Mouse (Mus musculus) ES-Bruce4 (cell line): ENCODE results near the gene Nhsl1. TPM values are rescaled to one million over a fixed set of nuclear protein-coding genes. Genes with fewer than 3 reads are reported as not detected.

Experiments used
- H3K27ac ChIP-seq: 2 replicates; pipeline ENCODE4 v1.5.1; 2012; ENCODE audit warnings: low read length, inconsistent platforms; ENCODE audit not compliant: insufficient read depth
- H3K27me3 ChIP-seq: 2 replicates; pipeline ENCODE4 v1.6.1; 2012; ENCODE audit warnings: mild to moderate bottlenecking, low read length, inconsistent platforms; ENCODE audit not compliant: control insufficient read depth, poor library complexity, insufficient read depth, severe bottlenecking
- H3K36me3 ChIP-seq: 2 replicates; pipeline ENCODE4 v1.6.1; 2012; ENCODE audit warnings: inconsistent platforms, mild to moderate bottlenecking, low read length, moderate library complexity; ENCODE audit not compliant: control insufficient read depth, poor library complexity, insufficient read depth, severe bottlenecking
- H3K4me1 ChIP-seq: one replicate; pipeline ENCODE4 v1.8.1; 2011; ENCODE audit warnings: low read length; ENCODE audit not compliant: control insufficient read depth, insufficient read depth
- H3K4me3 ChIP-seq: 2 replicates; pipeline ENCODE4 v1.5.1; 2011; ENCODE audit warnings: low read depth, mild to moderate bottlenecking, low read length
- H3K9ac ChIP-seq: 2 replicates; pipeline ENCODE4 v1.6.1; 2012; ENCODE audit warnings: low read depth, mild to moderate bottlenecking, inconsistent platforms; ENCODE audit not compliant: poor library complexity, severe bottlenecking
- H3K9me3 ChIP-seq: replicated peaks from 2 replicates; pipeline ENCODE4 v1.6.1; 2012; ENCODE audit warnings: mild to moderate bottlenecking, low read length, inconsistent platforms; ENCODE audit not compliant: control insufficient read depth, poor library complexity, insufficient read depth, severe bottlenecking
- CTCF ChIP-seq: IDR thresholded peaks from one replicate; pipeline ENCODE4 v1.8.1; 2011; ENCODE audit warnings: low read depth, low read length
- EP300 ChIP-seq: IDR thresholded peaks from 2 replicates; pipeline ENCODE4 v1.6.1; 2011; ENCODE audit warnings: low read depth, low read length; ENCODE audit not compliant: insufficient read depth
- POLR2A ChIP-seq: IDR thresholded peaks from one replicate; pipeline ENCODE4 v1.8.1; 2011; ENCODE audit warnings: low read length; ENCODE audit not compliant: insufficient read depth
- polyA plus RNA-seq: library from polyadenylated mRNA; stranded (reverse); fragments of >200 nt; gene quantifications from 2 replicates; pipeline ENCODE4 v1.2.4, GENCODE M21; 2011; ENCODE audit warnings: low read depth; ENCODE audit not compliant: missing spikeins, insufficient read depth, insufficient read length

Nhsl1 gene
- polyA plus RNA-seq, 1 experiment = 26.9 TPM

DNA sequence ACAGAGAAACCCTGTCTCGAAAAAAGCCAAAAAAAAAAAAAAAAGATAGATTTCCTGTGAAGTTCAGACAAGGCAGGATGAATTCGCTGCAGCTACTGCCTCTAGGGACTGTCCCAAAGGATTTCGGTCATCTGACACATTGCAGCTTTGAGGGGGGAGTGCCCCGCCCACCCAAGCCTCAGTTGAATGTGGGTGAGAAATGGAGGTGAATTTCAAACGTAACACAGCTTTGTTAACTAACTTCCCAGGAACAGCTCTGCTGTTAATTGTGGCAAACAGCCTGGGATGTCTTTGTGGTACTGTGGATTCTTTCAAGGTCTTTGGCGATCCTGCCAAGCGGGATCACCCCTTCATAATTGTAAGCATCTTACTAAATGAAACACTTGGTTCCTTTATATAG is 67.4 kb downstream of the Nhsl1 start:
- Histone ChIP-seq H3K4me1 (no peaks in the 10 kb centered on the region), H3K9ac (no peak overlapping the region), H3K4me3 (no peak overlapping the region), H3K27me3 (no peaks in the 10 kb centered on the region), H3K9me3 (no peaks in the 10 kb centered on the region), H3K27ac (no peak overlapping the region), H3K36me3 (no peaks in the 10 kb centered on the region)
- no peak for TF ChIP-seq EP300

- Histone ChIP-seq H3K9ac (no peak overlapping the region; the same call in 1 of the 2 replicates), H3K27ac (no peak overlapping the region)
Measured at GRCm38 (mm10) chr10:18388784-18389575, 70.2 kb downstream of the Nhsl1 start.

DNA sequence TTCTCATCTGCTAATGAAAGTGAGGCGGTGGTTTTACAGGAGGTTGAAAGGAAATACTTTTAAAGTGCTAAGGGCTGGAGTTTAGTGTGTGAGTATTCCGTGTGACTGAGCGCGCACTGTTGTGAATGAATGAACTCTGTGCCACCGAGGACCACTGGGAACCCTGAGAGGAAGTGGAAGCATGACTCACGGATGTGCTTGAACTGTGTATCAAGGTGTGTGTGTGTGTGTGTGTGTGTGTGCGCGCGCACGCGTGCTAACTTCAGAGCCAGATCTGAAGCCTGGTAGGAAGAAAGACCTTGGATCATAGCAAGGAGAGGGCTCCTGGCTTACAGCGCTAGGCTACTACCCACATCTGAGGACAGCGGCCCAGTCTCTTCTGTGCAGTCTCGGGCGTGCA is 71.2 kb downstream of the Nhsl1 start:
- H3K27ac ChIP-seq = no peak overlapping the region
- H3K4me3 ChIP-seq = 0 out of 2 replicates have a peak overlapping the region, but pooled peaks have one; percentile 37

More at GRCm38 (mm10) chr10:18388784-18389575, 70.2 kb downstream of the Nhsl1 start:
- Histone ChIP-seq H3K27me3 (no peaks in the 10 kb centered on the region), H3K36me3 (no peaks in the 10 kb centered on the region), H3K4me3 (no peak overlapping the region), H3K9me3 (no peaks in the 10 kb centered on the region), H3K4me1 (no peaks in the 10 kb centered on the region)
- TF ChIP-seq EP300 (no peak), CTCF (peak; percentile 51), POLR2A (no peak)

DNA sequence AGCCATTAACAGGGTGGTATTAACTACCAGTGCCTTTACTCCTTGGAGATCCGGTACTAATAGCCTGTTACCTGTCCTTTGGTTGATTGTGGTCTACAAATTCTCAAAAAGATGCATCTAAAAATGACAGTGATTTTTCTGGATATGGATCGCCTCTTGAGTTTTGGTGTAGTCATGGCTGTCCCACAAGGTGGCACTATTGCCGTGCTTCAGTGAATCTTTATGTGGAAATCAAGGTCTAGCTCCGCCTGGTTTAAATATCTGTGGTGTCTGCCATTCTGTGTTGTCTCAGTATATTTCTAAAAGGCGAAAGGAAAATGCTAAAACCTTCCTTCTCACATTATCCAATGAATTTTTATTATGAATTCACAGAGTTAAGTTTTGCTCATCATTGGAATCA is 72.8 kb downstream of the Nhsl1 start:
- no peak overlapping the region for H3K4me3 ChIP-seq
- no peaks in the 10 kb centered on the region for H3K36me3 ChIP-seq
- H3K27me3 ChIP-seq = no peaks in the 10 kb centered on the region
- no peaks in the 10 kb centered on the region for H3K4me1 ChIP-seq
- H3K9me3 ChIP-seq = no peaks in the 10 kb centered on the region
- no peak overlapping the region for H3K9ac ChIP-seq
- no peak overlapping the region for H3K27ac ChIP-seq
- TF ChIP-seq CTCF (peak; percentile 25), EP300 (no peak)

More for the DNA sequence above, 71.2 kb downstream of the Nhsl1 start:
- TF ChIP-seq POLR2A (no peak), EP300 (no peak), CTCF (no peak)
- Histone ChIP-seq H3K27me3 (no peaks in the 10 kb centered on the region), H3K9me3 (no peaks in the 10 kb centered on the region), H3K36me3 (no peaks in the 10 kb centered on the region), H3K4me1 (no peaks in the 10 kb centered on the region), H3K9ac (no peak overlapping the region)

DNA sequence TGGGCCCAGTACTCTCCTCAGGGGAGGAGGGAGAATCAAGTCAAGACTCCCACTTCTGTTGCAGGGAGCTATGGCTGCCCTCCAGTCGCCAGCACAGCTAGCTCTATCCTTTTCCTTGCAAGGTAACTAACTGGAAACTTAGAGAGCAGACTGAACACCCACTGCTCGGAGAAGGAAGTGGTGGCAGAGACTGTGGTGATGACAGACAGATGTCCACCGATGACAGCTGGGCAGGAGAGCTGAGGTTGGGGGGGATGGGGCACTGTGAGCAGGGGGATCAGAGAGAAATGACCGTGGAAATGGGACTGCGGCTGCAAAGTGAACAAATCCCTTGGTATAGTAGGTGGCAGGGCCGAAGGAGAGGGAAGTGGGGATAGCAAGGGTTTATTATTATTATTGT is 73.5 kb downstream of the Nhsl1 start:
- H3K9me3 ChIP-seq = no peaks in the 10 kb centered on the region
- no peaks in the 10 kb centered on the region for H3K27me3 ChIP-seq
- no peak overlapping the region for H3K27ac ChIP-seq
- H3K4me1 ChIP-seq = no peaks in the 10 kb centered on the region
- no peak overlapping the region for H3K9ac ChIP-seq
- no peak overlapping the region for H3K4me3 ChIP-seq
- no peak for TF ChIP-seq EP300
- no peak for TF ChIP-seq POLR2A
- TF ChIP-seq CTCF = no peak
- H3K36me3 ChIP-seq = no peaks in the 10 kb centered on the region

DNA sequence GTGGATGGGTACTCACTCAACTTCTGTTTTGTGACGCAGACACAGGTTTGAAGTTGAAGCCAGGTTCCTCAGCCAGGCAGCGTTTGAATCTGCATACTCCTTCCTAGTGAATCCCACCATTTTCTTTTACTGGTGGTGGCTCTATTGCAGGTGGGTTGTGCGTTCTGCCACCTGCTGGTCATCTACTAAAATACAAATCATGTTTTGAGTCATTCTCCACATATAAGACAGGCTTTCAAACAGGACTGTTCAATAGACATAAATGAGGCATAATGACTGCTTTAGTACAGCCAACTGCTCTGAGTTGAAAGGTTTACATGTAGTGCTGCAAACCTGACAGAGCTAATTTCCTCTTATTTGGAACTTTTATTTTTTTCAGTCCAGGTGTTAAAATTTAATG is 75.0 kb downstream of the Nhsl1 start:
- no peaks in the 10 kb centered on the region for H3K27me3 ChIP-seq
- H3K4me3 ChIP-seq = no peak overlapping the region
- H3K9ac ChIP-seq = no peak overlapping the region
- H3K27ac ChIP-seq = no peak overlapping the region
- TF ChIP-seq POLR2A (no peak), CTCF (peak; percentile 29), EP300 (no peak)
- H3K9me3 ChIP-seq = no peaks in the 10 kb centered on the region
- no peaks in the 10 kb centered on the region for H3K4me1 ChIP-seq
- no peaks in the 10 kb centered on the region for H3K36me3 ChIP-seq
